Mouse (Mus musculus) heart, postnatal 0 days (tissue): ENCODE results near the gene Tnnc2. TPM values are rescaled to one million over a fixed set of nuclear protein-coding genes. Genes with fewer than 3 reads are reported as not detected.

Experiments
- ATAC-seq: fragments of 200-750 bp; cut with Nextera tagmentation; 2 replicates; pipeline ENCODE4 v1.8.0; 2017; ENCODE audit warnings: low read depth, moderate number of reproducible peaks, moderate library complexity; ENCODE audit not compliant: insufficient read depth
- DNase-seq: peaks from one replicate; pipeline ENCODE4 v3.0.0-alpha.2; 2016; ENCODE audit warnings: low spot score
- H3K27ac ChIP-seq: fragments of 300-500 bp; sonication (generic); 2 replicates; pipeline ENCODE4 v1.5.1; 2014; ENCODE audit warnings: low read depth, mild to moderate bottlenecking
- H3K27me3 ChIP-seq: fragments of 300-500 bp; sonication (generic); 2 replicates; pipeline ENCODE4 v1.6.1; 2014; ENCODE audit warnings: low read length, mixed read lengths; ENCODE audit not compliant: control insufficient read depth, insufficient read depth
- H3K36me3 ChIP-seq: fragments of 300-500 bp; sonication (generic); replicated peaks from 2 replicates; pipeline ENCODE4 v1.6.1; 2014; ENCODE audit warnings: low read length, mixed read lengths; ENCODE audit not compliant: control insufficient read depth, insufficient read depth
- H3K4me1 ChIP-seq: fragments of 300-500 bp; sonication (generic); 2 replicates; pipeline ENCODE4 v1.6.1; 2014; ENCODE audit warnings: antibody characterized with exemption; ENCODE audit not compliant: control insufficient read depth, insufficient read depth
- H3K4me2 ChIP-seq: fragments of 300-500 bp; sonication (generic); 2 replicates; pipeline ENCODE4 v1.6.1; 2014; ENCODE audit warnings: low read depth, mild to moderate bottlenecking, low read length, moderate library complexity
- H3K4me3 ChIP-seq: fragments of 300-500 bp; sonication (generic); 2 replicates; pipeline ENCODE4 v1.5.1; 2014; ENCODE audit warnings: low read depth, low read length
- H3K9ac ChIP-seq: fragments of 300-500 bp; sonication (generic); replicated peaks from 2 replicates; pipeline ENCODE4 v1.6.1; 2014; ENCODE audit warnings: low read depth, low read length, mixed read lengths
- H3K9me3 ChIP-seq: fragments of 300-500 bp; sonication (generic); replicated peaks from 2 replicates; pipeline ENCODE4 v1.6.1; 2016; ENCODE audit warnings: low read length; ENCODE audit not compliant: control insufficient read depth
- CTCF ChIP-seq: IDR thresholded peaks from 2 replicates; pipeline ENCODE4 v1.5.1; 2016; ENCODE audit warnings: antibody characterized with exemption, control low read depth, low read depth
- EP300 ChIP-seq: IDR thresholded peaks from 2 replicates; pipeline ENCODE4 v1.6.1; 2016; ENCODE audit warnings: antibody characterized with exemption, low read depth
- WGBS: fragments of 180-500 bp; shearing (Covaris S2); extraction: QIAGEN DNeasy Blood & Tissue Kit; methylation state at CpG from one replicate; pipeline ENCODE4 v1.1.7; 2014; 5-methylcytosine and 5-hydroxymethylcytosine counted together
- polyA plus RNA-seq: library from polyadenylated mRNA; unstranded; fragments of >200 nt; fragmentation: Nextera tagmentation; extraction: Ambion mirVana; gene quantifications from 2 replicates; pipeline ENCODE4 v1.2.1, GENCODE M21; 2015
- total RNA-seq: library from RNA; depleted of rRNA; stranded (reverse); fragments of >200 nt; gene quantifications from 2 replicates; pipeline ENCODE4 v1.2.3, GENCODE M21; 2014; ENCODE audit warnings: low replicate concordance

The Tnnc2 gene
- total and polyA plus RNA-seq, 2 experiments from 2014 or later = 0.25 to 5.0 TPM

- Histone ChIP-seq H3K4me2 (no peak overlapping the region), H3K4me3 (no peak overlapping the region), H3K9ac (no peak overlapping the region), H3K36me3 (peaks cover 51% of the 10 kb centered on the region), H3K27ac (no peak overlapping the region), H3K27me3 (no peaks in the 10 kb centered on the region), H3K4me1 (peaks cover 14% of the 10 kb centered on the region), H3K9me3 (no peaks in the 10 kb centered on the region)
- TF ChIP-seq EP300 = no peak
- TF ChIP-seq CTCF = no peak
- 77% methylated on average over 4 of the region's 4 CpGs for WGBS
- no peak for ATAC-seq
- DNase-seq = no peak
These were observed 31.6 kb downstream of the Tnnc2 start for GRCm38 (mm10) chr2:164748191-164748590.

GRCm38 (mm10) chr2:164746693-164747092, 33.1 kb downstream of the Tnnc2 start:
- ATAC-seq (no peak), DNase-seq (no peak)
- Histone ChIP-seq H3K36me3 (peaks cover 40% of the 10 kb centered on the region), H3K9me3 (no peaks in the 10 kb centered on the region), H3K4me1 (peaks cover 14% of the 10 kb centered on the region), H3K27me3 (no peaks in the 10 kb centered on the region), H3K4me3 (peak overlapping the region; percentile 86), H3K27ac (peak overlapping the region; percentile 79; the same call in 1 of the 2 replicates), H3K4me2 (peak overlapping the region; percentile 82), H3K9ac (peak overlapping the region; percentile 90)
- no peak for TF ChIP-seq CTCF
- TF ChIP-seq EP300 = no peak
- 34% methylated on average over 8 of the region's 8 CpGs for WGBS

- TF ChIP-seq CTCF (no peak), EP300 (no peak)
- H3K4me1 ChIP-seq = peaks cover 14% of the 10 kb centered on the region
- ATAC-seq (peak; percentile 94), DNase-seq (peak; percentile 87)
- H3K27me3 ChIP-seq = no peaks in the 10 kb centered on the region
- WGBS = 1% methylated on average over 68 of the region's 70 CpGs
- H3K4me3 ChIP-seq = peak within 1 kb of the TSS; percentile 86
- H3K27ac ChIP-seq = peak within 1 kb of the TSS; percentile 79
- H3K4me2 ChIP-seq = peak within 1 kb of the TSS; percentile 82
- H3K9me3 ChIP-seq = no peaks in the 10 kb centered on the region
- H3K9ac ChIP-seq = peak within 1 kb of the TSS; percentile 90
- H3K36me3 ChIP-seq = peaks cover 34% of the 10 kb centered on the region
These were observed 33.8 kb downstream of the Tnnc2 start, which contains the start of the genes Wfdc3 and Dnttip1 for GRCm38 (mm10) chr2:164745843-164746479. Wfdc3 (minus strand) TSS chr2:164745931. Dnttip1 (plus strand) TSS chr2:164745983.

GRCm38 (mm10) chr2:164744987-164745386, 34.8 kb downstream of the Tnnc2 start:
- H3K4me1 ChIP-seq = peaks cover 14% of the 10 kb centered on the region
- DNase-seq = no peak
- H3K9me3 ChIP-seq = no peaks in the 10 kb centered on the region
- WGBS = 60% methylated on average over 13 of the region's 13 CpGs
- no peaks in the 10 kb centered on the region for H3K27me3 ChIP-seq
- peak overlapping the region; percentile 82 for H3K4me2 ChIP-seq
- no peak overlapping the region for H3K9ac ChIP-seq
- H3K4me3 ChIP-seq = peak overlapping the region; percentile 86
- ATAC-seq = no peak
- peaks cover 24% of the 10 kb centered on the region for H3K36me3 ChIP-seq
- no peak overlapping the region for H3K27ac ChIP-seq
- TF ChIP-seq CTCF (no peak), EP300 (no peak)

GRCm38 (mm10) chr2:164739876-164740275, 39.9 kb downstream of the Tnnc2 start:
- no peak for TF ChIP-seq CTCF
- TF ChIP-seq EP300 = no peak
- no peak overlapping the region for H3K27ac ChIP-seq
- WGBS = 39% methylated on average over 7 of the region's 7 CpGs

More at GRCm38 (mm10) chr2:164739876-164740275, 39.9 kb downstream of the Tnnc2 start:
- no peak for ATAC-seq
- no peak for DNase-seq
- no peak overlapping the region for H3K9ac ChIP-seq
- no peak overlapping the region for H3K4me3 ChIP-seq
- H3K4me1 ChIP-seq = peaks cover under 1% of the 10 kb centered on the region
- no peaks in the 10 kb centered on the region for H3K9me3 ChIP-seq
- H3K27me3 ChIP-seq = no peaks in the 10 kb centered on the region
- H3K36me3 ChIP-seq = no peaks in the 10 kb centered on the region
- no peak overlapping the region for H3K4me2 ChIP-seq
